Mouse (Mus musculus): ENCODE measurements around the gene Lgmn. TPM values are rescaled to one million over a fixed set of nuclear protein-coding genes. Genes with fewer than 3 reads are reported as not detected.

Lgmn gene
- polyA plus RNA-seq, 1 experiment from 2014 or later, result 59.7 TPM

GRCm38 (mm10) chr12:102417701-102418100 is 21.9 kb downstream of the Lgmn start:
- Histone ChIP-seq H3K9me3 (no peaks in the 10 kb centered on the region), H3K36me3 (peaks cover 23% of the 10 kb centered on the region; the same call in 1 of the 2 replicates), H3K4me1 (replicated peaks) (0 out of 2 replicates have a peak, but pooled peaks cover 3% of the 10 kb centered on the region), H3K9ac (replicated peaks) (no peak overlapping the region), H3K4me3 (replicated peaks) (no peak overlapping the region), H3K4me2 (no peak overlapping the region), H3K27me3 (no peaks in the 10 kb centered on the region), H3K27ac (no peak overlapping the region)
- WGBS, result 89% methylated on average over 6 of the region's 6 CpGs
- ATAC-seq (ENCODE audit: insufficient number of reproducible peaks, insufficient read depth, low FRiP score, low TSS enrichment, low read depth), result no peak

- no peaks in the 10 kb centered on the region for H3K27me3 ChIP-seq
- H3K4me2 ChIP-seq, result no peak overlapping the region
- H3K9ac ChIP-seq (replicated peaks), result no peak overlapping the region
- no peak overlapping the region for H3K4me3 ChIP-seq (replicated peaks)
- no peaks in the 10 kb centered on the region for H3K9me3 ChIP-seq
- WGBS, result 77% methylated on average over 7 of the region's 7 CpGs
- H3K27ac ChIP-seq, result no peak overlapping the region
- 0 out of 2 replicates have a peak, but pooled peaks cover 3% of the 10 kb centered on the region for H3K4me1 ChIP-seq (replicated peaks)
- ATAC-seq (ENCODE audit: insufficient number of reproducible peaks, insufficient read depth, low FRiP score, low TSS enrichment, low read depth), result peak; percentile 38; the same call in 1 of the 2 replicates
- H3K36me3 ChIP-seq, result peaks cover 17% of the 10 kb centered on the region; the same call in 1 of the 2 replicates
Observed at GRCm38 (mm10) chr12:102416955-102417510, 22.6 kb downstream of the Lgmn start.

GRCm38 (mm10) chr12:102416391-102416837 is 23.2 kb downstream of the Lgmn start:
- Histone ChIP-seq H3K4me2 (no peak overlapping the region), H3K36me3 (peaks cover 11% of the 10 kb centered on the region; the same call in 1 of the 2 replicates), H3K4me1 (replicated peaks) (0 out of 2 replicates have a peak, but pooled peaks cover 3% of the 10 kb centered on the region), H3K9me3 (no peaks in the 10 kb centered on the region), H3K9ac (replicated peaks) (no peak overlapping the region), H3K27ac (no peak overlapping the region), H3K27me3 (no peaks in the 10 kb centered on the region), H3K4me3 (replicated peaks) (no peak overlapping the region)
- WGBS, result 43% methylated on average over 7 of the region's 7 CpGs
- peak; percentile 41 for ATAC-seq (ENCODE audit: insufficient number of reproducible peaks, insufficient read depth, low FRiP score, low TSS enrichment, low read depth)

- WGBS, result 90% methylated on average over 6 of the region's 6 CpGs
- no peak for ATAC-seq (ENCODE audit: insufficient number of reproducible peaks, insufficient read depth, low FRiP score, low TSS enrichment, low read depth)
Observed at GRCm38 (mm10) chr12:102414686-102415085, 24.9 kb downstream of the Lgmn start.

GRCm38 (mm10) chr12:102413171-102413570 is 26.4 kb downstream of the Lgmn start:
- Histone ChIP-seq H3K9me3 (no peaks in the 10 kb centered on the region), H3K27me3 (no peaks in the 10 kb centered on the region), H3K9ac (replicated peaks) (no peak overlapping the region), H3K4me1 (replicated peaks) (0 out of 2 replicates have a peak, but pooled peaks cover 3% of the 10 kb centered on the region), H3K4me2 (no peak overlapping the region), H3K27ac (no peak overlapping the region), H3K36me3 (peaks cover 8% of the 10 kb centered on the region; the same call in 1 of the 2 replicates), H3K4me3 (replicated peaks) (no peak overlapping the region)
- 92% methylated on average over 13 of the region's 13 CpGs for WGBS
- ATAC-seq (ENCODE audit: insufficient number of reproducible peaks, insufficient read depth, low FRiP score, low TSS enrichment, low read depth), result no peak

More at GRCm38 (mm10) chr12:102414686-102415085, 24.9 kb downstream of the Lgmn start:
- Histone ChIP-seq H3K36me3 (peaks cover 8% of the 10 kb centered on the region; the same call in 1 of the 2 replicates), H3K4me3 (replicated peaks) (no peak overlapping the region), H3K4me2 (no peak overlapping the region), H3K27me3 (no peaks in the 10 kb centered on the region), H3K4me1 (replicated peaks) (0 out of 2 replicates have a peak, but pooled peaks cover 3% of the 10 kb centered on the region), H3K27ac (no peak overlapping the region), H3K9ac (replicated peaks) (no peak overlapping the region), H3K9me3 (no peaks in the 10 kb centered on the region)

- Histone ChIP-seq H3K27ac (no peak overlapping the region), H3K27me3 (no peaks in the 10 kb centered on the region), H3K9me3 (no peaks in the 10 kb centered on the region), H3K4me3 (replicated peaks) (no peak overlapping the region), H3K9ac (replicated peaks) (no peak overlapping the region), H3K4me2 (no peak overlapping the region), H3K36me3 (peaks cover 74% of the 10 kb centered on the region), H3K4me1 (replicated peaks) (no peaks in the 10 kb centered on the region)
- no peak for ATAC-seq (ENCODE audit: insufficient number of reproducible peaks, insufficient read depth, low FRiP score, low TSS enrichment, low read depth)
- 88% methylated on average over 4 of the region's 4 CpGs for WGBS
Observed at GRCm38 (mm10) chr12:102398588-102398987, 41.0 kb downstream of the Lgmn start.

GRCm38 (mm10) chr12:102395998-102396991 is 43.3 kb downstream of the Lgmn start:
- ATAC-seq (ENCODE audit: insufficient number of reproducible peaks, insufficient read depth, low FRiP score, low TSS enrichment, low read depth), result no peak
- Histone ChIP-seq H3K9me3 (no peaks in the 10 kb centered on the region), H3K27me3 (no peaks in the 10 kb centered on the region), H3K4me2 (no peak overlapping the region), H3K36me3 (peaks cover 60% of the 10 kb centered on the region), H3K4me3 (replicated peaks) (no peak overlapping the region), H3K9ac (replicated peaks) (no peak overlapping the region), H3K4me1 (replicated peaks) (no peaks in the 10 kb centered on the region), H3K27ac (no peak overlapping the region)
- WGBS, result 84% methylated on average over 19 of the region's 19 CpGs

GRCm38 (mm10) chr12:102395537-102395936 is 44.1 kb downstream of the Lgmn start:
- H3K36me3 ChIP-seq, result peaks cover 52% of the 10 kb centered on the region
- no peak overlapping the region for H3K4me3 ChIP-seq (replicated peaks)
- ATAC-seq (ENCODE audit: insufficient number of reproducible peaks, insufficient read depth, low FRiP score, low TSS enrichment, low read depth), result no peak
- no peaks in the 10 kb centered on the region for H3K9me3 ChIP-seq
- 86% methylated on average over 9 of the region's 9 CpGs for WGBS
- no peak overlapping the region for H3K4me2 ChIP-seq
- no peaks in the 10 kb centered on the region for H3K27me3 ChIP-seq
- no peak overlapping the region for H3K9ac ChIP-seq (replicated peaks)
- H3K27ac ChIP-seq, result no peak overlapping the region
- H3K4me1 ChIP-seq (replicated peaks), result no peaks in the 10 kb centered on the region

- no peak overlapping the region for H3K27ac ChIP-seq
- no peaks in the 10 kb centered on the region for H3K27me3 ChIP-seq
- WGBS, result 90% methylated on average over 7 of the region's 7 CpGs
Observed at GRCm38 (mm10) chr12:102394496-102394895, 45.1 kb downstream of the Lgmn start.

GRCm38 (mm10) chr12:102391982-102392381 is 47.6 kb downstream of the Lgmn start:
- Histone ChIP-seq H3K4me2 (no peak overlapping the region), H3K27me3 (0 out of 2 replicates have a peak, but pooled peaks cover 3% of the 10 kb centered on the region), H3K9me3 (no peaks in the 10 kb centered on the region), H3K9ac (replicated peaks) (no peak overlapping the region), H3K4me1 (replicated peaks) (no peaks in the 10 kb centered on the region), H3K4me3 (replicated peaks) (no peak overlapping the region), H3K36me3 (peaks cover 34% of the 10 kb centered on the region), H3K27ac (no peak overlapping the region)
- 58% methylated on average over 4 of the region's 4 CpGs for WGBS
- ATAC-seq (ENCODE audit: insufficient number of reproducible peaks, insufficient read depth, low FRiP score, low TSS enrichment, low read depth), result no peak

More at GRCm38 (mm10) chr12:102394496-102394895, 45.1 kb downstream of the Lgmn start:
- no peak overlapping the region for H3K4me2 ChIP-seq
- H3K9me3 ChIP-seq, result no peaks in the 10 kb centered on the region
- H3K4me1 ChIP-seq (replicated peaks), result no peaks in the 10 kb centered on the region
- no peak overlapping the region for H3K4me3 ChIP-seq (replicated peaks)
- no peak overlapping the region for H3K9ac ChIP-seq (replicated peaks)
- peaks cover 43% of the 10 kb centered on the region for H3K36me3 ChIP-seq
- no peak for ATAC-seq (ENCODE audit: insufficient number of reproducible peaks, insufficient read depth, low FRiP score, low TSS enrichment, low read depth)

GRCm38 (mm10) chr12:102391109-102391508 is 48.5 kb downstream of the Lgmn start:
- Histone ChIP-seq H3K27ac (no peak overlapping the region), H3K4me2 (no peak overlapping the region), H3K4me1 (replicated peaks) (no peaks in the 10 kb centered on the region), H3K27me3 (0 out of 2 replicates have a peak, but pooled peaks cover 3% of the 10 kb centered on the region), H3K9me3 (no peaks in the 10 kb centered on the region), H3K4me3 (replicated peaks) (no peak overlapping the region), H3K9ac (replicated peaks) (no peak overlapping the region), H3K36me3 (peaks cover 32% of the 10 kb centered on the region)
- 93% methylated on average over 2 of the region's 2 CpGs for WGBS
- no peak for ATAC-seq (ENCODE audit: insufficient number of reproducible peaks, insufficient read depth, low FRiP score, low TSS enrichment, low read depth)
